Mouse (Mus musculus) CD4-positive, CD25-positive, alpha-beta regulatory T cell, adult 2 months (primary cell): Measurements from ENCODE around the gene Dkk2.
"Not testable (repeated sequence)": the region's sequence is repeated elsewhere in the genome, so short reads cannot be mapped to it uniquely, and the experiment has no call there.

ENCODE experiments used
- DNase-seq: peaks from one replicate; pipeline ENCODE4 v3.0.0-alpha.2; 2012; ENCODE audit warnings: low read depth, low spot score

Gene Dkk2

DNA sequence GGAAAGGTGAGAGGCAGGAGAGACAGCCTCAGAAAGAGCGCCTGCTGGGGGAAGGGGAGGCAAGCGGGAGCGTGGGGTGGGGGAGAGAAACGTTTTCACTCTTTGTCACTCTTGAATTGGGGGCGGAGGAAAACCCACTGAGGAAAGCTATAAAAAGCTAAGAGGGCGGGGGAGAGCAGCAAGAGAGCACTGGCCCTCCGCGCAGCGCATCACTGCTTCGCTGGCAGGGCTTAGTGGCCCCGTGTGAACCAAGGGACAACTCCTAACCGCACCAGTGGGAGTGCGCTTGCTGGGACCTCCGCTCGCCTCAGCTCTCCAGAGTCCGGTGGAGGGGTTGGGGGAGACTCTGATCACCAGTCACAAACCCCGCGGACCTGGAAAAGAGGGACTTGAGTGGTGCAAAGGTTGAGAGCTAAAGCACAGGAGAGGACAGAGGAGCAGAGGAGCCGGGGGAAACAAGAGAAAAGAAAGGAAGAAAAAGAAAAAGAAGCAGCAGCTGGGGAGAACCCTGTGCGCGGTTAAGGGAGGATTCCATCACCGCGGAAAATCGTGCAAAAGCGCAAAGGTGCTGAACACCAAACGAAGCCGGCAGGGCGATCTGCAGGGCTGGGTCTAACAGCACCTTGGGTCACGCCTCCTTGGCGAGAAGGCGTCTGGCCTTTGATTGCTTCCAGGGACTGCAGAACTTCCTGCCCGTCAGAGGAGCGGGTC, at the start of gene Dkk2:
Gene Dkk2 (plus strand): TSS at position 181 of the 711 bp plus-strand sequence.
- DNase-seq = no peak

DNA sequence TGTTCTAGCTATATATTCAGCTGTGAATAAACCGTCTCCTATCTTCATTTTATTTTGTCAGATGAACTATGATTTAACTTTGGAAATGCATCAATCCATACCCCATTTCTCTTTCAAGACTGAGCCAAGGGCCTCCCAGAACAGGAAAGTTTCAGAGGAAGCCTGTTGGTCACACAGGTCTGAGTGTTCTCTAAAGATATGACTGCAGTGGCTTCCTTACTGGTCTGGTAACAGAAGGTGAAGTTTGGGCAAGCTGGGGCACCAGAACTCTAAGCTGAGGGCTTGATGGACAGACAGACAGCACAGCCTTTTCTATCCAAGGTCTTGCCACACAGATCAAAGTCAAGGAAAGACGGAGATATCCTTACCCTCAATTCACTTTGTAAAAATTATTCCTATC, 48.4 kb upstream of the Dkk2 start:
- DNase-seq = no peak

DNA sequence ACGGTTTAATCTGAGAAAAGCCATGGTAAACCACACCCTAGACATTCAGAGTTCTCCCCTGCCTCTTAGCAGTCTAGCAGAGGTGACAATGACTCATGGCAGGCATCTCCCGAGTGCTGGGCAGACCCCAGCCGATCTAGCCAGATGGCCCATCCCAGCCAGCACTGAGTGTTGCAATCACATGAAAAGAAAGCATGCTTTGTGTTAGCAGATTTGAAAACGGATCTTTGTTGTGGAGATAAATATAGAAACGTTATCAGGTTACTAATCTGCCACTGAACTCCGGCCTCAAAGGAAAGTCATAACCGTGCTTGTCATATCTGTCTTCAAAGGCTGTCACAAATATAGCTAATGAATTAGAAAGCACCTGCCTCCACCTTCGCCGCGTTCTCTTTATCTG, 47.4 kb upstream of the Dkk2 start:
- no peak for DNase-seq

DNA sequence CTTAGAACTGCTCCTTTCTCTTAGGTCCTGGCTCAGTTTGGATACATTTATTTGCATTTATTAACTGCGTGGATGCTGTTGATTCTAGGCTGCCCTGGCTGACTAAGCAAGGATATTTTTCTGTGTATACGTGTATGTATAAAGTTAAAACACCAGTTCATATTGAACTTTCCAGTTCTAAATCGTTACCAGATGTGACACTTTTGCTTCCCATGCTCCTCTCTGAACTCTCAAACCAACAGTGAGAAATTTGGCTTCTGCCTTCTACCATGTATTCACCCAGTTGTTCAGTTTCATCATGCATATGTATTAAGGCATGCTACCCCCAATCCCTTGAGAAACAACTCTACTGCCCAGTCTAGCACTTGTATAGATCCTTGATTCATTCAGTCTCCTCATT, 45.0 kb upstream of the Dkk2 start:
- DNase-seq = no peak

DNA sequence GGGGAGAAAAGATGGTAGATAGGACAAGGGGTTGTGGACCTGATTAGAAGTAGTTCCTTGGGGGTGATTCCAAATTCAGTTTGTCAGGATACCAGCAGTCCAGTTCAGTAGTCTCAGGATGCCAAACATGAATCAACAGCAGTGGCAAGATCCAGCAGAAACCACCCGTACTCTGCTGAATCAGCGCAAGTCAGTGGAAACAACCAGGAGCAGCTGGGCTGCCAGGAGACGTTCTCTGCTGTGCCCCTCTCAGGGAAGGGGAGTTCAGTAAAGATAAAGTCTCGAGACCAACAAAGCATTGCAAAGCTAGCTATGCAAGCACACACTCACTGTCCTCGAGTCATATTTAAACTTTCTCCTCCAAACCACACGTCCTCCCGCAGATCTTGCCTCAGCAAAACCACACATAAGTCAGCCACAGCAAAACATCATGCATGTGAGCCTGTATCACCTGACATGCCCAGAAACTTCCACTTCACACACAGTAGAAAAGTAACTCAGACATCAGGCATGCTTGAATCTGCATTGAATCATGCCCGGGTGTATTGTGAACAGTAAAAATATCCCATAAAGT, 34.1 kb upstream of the Dkk2 start:
- no peak for DNase-seq

DNA sequence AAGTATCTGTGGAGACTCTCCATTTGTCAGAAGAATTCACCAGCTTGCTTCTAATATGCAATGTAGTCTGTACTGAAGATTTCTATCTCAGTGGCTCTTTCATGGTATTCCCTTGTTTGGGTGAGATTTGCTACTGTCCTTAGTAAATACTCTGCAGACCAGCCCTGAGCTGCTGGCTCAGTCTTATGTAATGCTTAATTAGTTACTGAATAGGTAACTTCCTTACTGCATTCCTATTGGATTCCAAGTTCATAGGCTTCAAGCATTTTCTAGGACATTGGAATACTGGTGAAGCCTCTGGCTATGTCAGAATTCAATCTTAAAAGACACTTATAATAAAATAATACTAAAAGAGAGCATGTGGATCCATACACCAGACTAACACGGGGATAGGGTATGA, 22.3 kb upstream of the Dkk2 start:
- not testable (repeated sequence) for DNase-seq

DNA sequence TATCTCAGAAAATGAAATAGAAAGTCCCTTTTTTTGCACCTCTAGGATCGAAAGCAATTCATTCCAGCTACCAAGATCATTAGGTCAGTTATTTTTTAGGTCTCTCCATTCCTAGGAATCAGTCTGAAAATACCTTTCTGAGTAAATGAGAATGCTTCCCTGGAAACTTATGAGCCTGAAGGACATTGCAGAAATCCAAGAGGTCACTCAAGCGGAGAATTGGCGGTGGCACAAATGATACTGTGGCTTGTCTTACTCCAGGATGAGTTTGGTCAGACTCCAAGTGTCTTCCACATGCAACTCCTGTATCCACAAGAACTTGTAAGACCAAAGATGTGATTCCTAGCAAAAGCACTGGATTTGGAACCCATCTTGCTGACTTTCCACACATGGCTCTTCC, 21.7 kb upstream of the Dkk2 start:
- no peak for DNase-seq

DNA sequence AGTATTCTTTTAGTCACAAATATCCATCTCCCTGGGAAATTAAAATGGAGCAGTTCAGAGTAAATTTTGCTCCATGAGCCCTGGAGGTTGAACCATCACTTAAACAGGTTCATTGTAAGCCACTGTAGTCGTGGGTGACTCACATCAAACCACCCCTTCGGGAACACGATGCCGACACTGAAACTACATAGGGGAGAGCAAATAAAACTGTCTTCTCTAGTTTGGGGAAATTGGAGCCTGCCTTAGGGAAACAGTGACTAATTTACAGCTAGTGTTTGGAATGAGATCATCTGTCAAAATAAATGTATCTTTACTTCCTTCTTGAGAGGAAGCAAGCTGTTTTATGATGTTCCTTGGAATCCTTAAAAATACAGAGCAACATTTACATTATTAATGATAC, 21.1 kb upstream of the Dkk2 start:
- DNase-seq = no peak

DNA sequence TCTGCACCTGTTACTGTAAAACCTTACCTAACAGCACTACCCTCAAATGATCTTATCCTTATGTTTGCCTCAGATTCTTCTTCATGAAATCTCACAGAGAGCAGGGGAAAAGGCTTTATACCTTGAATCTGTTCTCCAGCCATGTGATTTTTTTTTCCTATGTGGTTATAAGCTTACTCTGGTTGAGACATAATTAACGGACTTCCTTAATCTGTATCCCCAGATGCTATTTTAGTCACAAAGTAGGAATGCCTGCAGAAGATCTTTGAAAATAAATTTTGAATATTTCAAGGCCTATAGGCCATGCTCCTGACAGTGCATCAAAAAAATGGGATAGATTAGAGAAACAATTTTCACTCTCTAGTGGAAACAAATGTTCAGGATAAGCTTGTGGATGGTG, 20.2 kb upstream of the Dkk2 start:
- no peak for DNase-seq

DNA sequence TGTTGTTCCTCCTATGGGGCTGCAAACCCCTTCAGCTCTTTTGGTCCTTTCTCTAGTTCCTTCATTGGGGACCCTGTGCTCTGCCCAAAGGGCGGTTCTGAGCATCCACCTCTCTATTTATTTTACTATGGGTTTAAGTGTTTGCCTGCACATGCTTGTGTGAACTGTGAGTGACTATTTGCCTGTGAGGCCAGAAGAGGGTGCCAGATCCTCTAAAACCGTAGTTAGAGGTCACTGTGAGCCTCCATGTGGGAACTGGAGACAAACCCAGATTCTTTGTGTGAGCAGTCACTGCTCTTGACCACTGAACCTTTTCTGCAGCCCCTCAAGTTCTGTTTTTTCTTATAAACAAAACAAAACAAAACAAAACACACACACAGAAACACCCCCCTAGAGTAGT, 14.1 kb upstream of the Dkk2 start:
- no peak for DNase-seq

DNA sequence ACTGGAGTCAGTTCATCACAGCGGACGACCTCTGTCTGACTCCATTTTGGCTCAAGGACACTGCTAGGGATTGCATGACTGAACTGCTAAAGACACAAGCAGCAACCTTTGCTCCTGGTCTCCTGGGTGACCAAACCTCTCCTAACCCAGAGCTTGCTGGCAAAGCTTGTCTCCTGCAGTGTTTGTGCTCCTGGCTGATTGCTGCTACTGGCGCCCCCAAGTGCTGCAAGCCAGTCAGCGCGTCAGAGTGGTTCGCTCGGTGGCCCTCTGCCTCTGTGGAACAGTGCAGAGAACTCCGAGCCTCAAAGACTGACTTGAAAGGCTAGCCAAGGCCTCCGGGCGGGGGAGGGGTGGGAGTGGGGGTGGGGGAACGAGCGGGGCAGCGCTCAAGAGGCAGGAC, 1.1 kb upstream of the Dkk2 start:
- no peak for DNase-seq

DNA sequence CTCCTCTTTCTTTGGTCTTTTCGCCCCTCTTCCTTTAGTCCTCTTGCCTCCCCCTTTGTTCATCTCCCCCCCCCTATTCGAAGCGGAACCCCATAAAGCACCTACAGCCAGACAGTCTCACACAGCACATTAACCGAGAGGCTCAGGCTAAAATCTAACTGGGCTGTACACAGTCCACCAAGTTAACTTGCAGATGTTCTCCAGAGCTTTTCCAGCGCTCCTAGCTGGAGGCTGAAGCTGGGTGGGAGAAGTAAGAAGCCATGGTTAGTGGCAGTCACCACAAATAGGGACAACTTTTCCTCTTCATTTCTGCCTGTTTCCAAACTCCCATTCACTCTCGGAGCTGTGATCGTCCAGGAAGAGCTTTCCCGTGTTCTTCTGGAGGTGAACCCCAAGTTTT, 412 bp upstream of the Dkk2 start:
- DNase-seq = no peak

DNA sequence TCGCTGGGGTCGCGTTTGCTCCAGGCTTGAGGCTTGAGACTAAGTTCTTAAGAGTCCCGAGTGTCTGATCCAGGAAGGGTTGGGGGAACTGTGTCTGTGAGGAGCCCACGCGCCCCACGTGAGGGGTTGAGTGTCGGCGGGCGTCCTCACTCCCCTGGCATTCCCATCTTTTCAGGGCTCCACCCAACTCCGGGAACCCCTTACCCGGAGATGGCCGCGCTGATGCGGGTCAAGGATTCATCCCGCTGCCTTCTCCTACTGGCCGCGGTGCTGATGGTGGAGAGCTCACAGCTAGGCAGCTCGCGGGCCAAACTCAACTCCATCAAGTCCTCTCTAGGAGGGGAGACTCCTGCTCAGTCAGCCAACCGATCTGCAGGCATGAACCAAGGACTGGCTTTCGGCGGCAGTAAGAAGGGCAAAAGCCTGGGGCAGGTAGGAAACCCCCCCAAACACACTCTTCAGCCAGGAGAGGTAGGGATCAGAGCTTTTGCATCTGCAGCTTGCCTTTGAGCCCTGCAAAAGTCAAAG, 795 bp downstream of the Dkk2 start:
- DNase-seq = no peak

DNA sequence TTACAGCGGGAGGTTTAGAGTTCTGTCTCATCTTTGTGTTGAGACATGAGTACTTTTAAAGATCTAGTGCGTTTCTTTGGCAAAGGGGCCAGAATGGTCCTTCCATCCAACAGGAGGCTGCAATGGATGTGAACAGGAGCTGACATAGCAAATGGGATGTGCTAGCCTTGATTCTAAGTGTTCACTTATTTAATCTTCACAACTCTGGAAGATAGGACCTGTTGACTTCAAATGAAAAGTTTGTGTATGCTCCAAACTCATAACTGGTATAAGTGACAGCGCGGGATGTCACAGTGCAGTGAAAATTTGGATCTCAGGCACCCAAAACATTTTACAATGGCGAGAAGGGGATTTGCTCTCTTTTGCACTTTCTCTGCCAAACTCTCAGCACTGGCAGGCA, 1.4 kb downstream of the Dkk2 start:
- no peak for DNase-seq

DNA sequence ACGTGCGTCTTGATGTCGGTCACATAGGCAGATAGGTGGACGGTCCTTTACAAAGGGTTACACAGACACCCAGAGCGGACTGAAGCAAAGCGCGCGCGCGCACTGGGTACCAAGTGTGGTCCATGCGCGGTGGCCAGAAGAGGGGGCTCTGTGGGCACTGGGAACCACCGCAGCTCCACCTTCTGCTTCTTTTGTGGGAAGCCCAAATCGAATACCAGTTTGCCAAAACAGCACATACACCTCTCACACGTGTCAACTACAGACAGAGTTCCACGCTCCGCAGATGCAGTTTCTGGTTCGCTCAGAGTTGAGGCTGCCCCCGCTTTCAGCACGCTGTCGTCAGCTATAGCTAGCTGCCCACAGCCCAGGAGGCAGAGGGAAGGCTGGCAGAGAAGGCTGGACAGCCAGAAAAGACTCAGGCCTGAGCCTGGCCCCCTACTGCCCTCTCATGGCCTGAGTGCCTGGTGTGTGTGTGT, 2.0 kb downstream of the Dkk2 start:
- no peak for DNase-seq

DNA sequence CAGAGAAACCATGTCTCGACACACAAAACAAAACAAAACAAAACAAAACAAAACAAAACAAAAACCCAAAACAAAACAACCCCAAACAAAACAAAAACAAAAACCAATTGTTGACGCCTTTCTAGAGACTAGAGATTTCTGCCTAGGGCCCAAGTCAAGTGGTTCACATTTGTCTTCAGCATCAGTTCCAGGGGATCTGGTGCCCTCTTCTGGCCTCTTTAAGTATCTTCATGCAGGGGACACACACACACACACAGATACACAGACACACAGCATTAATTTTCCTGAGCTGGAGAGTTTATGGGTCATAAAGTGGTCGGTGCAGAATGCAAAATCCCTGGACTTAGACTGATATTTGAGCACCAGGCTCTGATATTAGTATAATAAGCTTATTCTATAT, 7.9 kb downstream of the Dkk2 start:
- DNase-seq = no peak

DNA sequence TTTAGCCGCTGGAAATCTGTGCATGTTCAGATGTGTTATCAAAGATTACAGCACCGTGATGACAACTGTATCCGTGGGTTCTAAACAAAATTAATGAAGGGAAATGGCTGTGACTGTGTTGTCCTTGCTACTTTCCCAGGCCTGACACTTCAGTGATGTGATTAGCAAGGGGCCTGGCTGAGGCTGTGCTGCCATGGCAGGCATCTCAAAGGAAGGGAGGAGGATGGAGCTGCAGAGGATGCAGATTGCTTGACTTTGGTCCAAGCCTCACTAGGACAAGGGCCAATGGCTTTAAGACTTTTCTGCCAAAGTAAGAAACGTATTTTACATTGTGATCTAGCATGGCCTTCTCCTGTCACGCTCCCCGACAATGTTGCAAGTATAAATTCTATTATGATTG, 11.2 kb downstream of the Dkk2 start:
- DNase-seq = no peak

DNA sequence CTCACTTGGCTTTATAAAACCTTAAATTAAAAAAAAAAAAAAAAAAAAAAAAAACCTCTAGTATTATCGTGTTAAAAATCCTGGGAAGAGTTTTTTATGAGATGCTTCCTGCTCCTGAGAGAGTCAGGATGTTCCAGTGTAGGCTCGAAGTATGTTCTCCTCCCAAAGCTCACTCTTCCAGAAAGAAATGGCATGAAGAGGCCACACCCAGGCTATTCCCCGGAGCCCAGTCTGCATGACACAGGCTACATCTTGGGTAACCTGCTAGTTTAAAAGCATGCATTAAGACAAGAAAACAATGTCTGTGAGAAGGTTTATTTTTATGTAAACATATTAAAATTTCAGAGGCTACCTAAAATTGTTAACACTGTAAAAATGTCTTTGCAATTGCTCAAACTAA, 15.7 kb downstream of the Dkk2 start:
- DNase-seq = no peak

DNA sequence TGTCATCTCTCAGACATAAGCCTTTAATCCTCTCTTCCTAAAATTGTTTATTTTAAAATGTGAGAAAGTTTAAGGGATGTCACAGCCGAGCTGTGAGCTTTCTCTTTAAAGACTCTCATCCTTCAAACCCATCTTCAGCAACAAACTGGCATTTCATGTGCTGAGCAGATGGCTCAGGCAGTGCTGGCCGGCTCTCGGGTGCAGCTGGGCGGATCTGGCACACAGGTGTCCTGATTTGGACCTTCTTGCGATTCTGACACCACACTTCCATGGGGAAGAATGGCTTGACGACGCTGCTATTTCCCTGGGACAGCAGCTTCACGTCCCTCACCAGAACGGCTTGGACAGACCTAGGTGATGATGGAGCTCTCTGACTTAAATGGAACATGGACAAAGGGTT, 17.9 kb downstream of the Dkk2 start:
- DNase-seq = no peak

DNA sequence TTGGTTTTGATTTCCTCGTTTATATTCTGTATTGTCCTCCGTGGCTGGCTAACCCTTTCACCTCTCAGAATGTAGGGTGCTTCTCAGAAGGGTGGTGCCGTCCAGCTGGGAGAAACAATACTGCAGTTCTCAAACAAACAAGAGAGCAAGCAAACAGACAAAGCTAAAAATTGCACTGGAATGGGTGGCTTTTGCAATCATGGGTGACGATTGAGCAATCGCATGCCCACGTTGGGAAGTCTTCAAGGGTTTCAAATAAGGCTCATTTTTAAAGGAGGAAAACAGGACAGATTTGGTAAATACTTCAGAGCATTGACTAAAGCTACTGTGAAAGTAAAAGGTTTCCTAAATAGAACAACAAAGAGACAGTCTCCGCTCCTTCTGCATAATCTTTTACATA, 18.4 kb downstream of the Dkk2 start:
- no peak for DNase-seq

DNA sequence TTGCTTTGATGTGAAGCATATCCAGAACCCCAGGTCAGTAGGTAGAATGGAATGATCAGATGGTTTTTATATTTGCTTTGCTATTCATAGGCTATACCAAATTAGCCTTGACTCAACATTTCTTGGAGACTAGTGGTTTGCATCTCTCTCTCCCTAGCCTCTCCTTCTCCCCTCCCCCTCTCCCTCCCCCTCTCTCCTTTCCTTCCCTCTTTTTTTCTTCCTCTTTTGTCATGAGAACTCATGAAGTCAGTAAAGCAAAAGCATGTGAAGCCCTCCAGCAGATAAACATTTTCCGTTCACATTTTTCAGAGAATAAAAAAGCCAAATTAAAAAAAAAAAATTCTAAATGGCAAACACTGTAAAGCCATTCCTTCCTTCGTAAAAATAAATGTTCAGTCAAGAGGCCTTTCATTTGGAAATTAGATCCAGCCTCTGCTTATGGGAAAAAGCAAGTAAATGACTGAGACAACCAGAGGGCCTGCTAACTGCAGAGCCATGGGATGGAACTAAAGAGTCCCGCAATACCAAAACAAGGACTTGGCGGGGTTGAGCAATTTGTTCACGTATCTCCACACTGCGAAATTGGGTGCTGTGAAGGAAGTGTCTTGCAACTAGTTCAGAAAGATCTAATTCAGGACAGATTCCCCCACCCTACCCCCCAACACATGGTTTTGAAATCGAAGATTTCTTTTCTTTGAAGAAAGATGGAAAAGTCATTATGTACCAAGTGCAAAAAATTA, 30.9 kb downstream of the Dkk2 start:
- DNase-seq = no peak

DNA sequence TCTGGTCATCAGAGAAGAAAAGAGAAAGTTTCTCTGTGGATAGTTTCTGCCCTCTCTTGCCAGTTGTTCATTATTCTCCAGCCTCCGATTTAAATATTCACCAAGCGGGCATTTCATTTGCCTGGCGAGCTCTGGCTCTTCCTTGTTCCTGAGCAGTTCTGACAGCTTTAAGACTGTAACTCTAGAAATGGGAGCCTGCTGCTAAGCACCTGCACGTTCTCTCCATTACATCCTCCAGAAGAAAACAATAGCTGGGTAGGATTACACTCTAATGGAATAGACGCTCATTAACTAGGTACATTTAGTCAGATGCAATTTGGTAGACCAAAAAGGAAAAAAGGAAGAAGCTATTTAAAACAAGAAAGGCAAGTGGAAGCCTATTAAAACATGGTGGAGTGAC, 36.3 kb downstream of the Dkk2 start:
- DNase-seq = no peak

DNA sequence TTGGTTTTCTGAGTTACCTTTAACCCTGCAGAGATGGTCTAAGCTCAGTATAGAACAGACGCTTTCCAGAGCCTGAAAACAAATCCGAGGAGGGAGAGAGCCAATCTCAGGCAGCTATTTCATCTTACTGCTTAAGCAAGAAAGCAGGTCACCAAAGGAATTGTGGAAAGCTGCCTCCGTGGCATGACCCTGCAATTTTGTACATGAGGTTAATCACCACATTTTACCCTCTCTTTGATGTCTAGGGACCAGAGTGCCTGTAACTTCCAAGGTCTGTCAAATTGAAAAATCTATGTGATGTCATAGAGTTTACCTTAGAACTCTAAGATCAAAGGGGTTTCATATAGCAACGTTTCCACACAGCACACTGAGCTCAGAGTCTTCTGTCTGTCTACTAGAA, 37.5 kb downstream of the Dkk2 start:
- DNase-seq = no peak
